In genomic region chr3:132064920-132065319, GRCm38 (mm10) we compare ENCODE assay signal across 27 mouse cellular contexts.
"Had no signal": no experiment of that assay in that cellular context is flagged by ENCODE, and none has a peak within 500 bp of the region (broad histone marks: within the 10 kb centered on the region; RNA-seq: fewer than 3 reads in every experiment).

No protein-coding gene starts in this region.

- DNase-seq: gastrocnemius, postnatal 14 days; gastrocnemius, postnatal 36 days; heart, adult 18-20 months; heart, postnatal 10 days; heart, postnatal 4 days; kidney, adult 11 months; kidney, adult 2 months; kidney, adult 9 months; kidney, postnatal 14 days; kidney, postnatal 36 days; layer of hippocampus, adult 9-11 months; liver; liver, embryonic 13.5 days had no signal

- H3K27ac ChIP-seq: heart, embryonic 10.5 days; hindbrain, embryonic 10.5 days; hindbrain, embryonic 12.5 days; hindbrain, embryonic 14.5 days; kidney, embryonic 15.5 days; kidney, postnatal 0 days; left cerebral cortex, adult 2 months; limb, embryonic 10.5 days; limb, embryonic 12.5 days; liver, embryonic 13.5 days had no signal

- H3K9ac ChIP-seq: heart, embryonic 12.5 days; hindbrain, embryonic 12.5 days; hindbrain, embryonic 14.5 days; kidney, embryonic 15.5 days; limb, embryonic 12.5 days; liver, embryonic 13.5 days had no signal

- H3K9me3 ChIP-seq: heart, embryonic 10.5 days; heart, embryonic 12.5 days; hindbrain, embryonic 10.5 days; hindbrain, embryonic 12.5 days; kidney, embryonic 15.5 days; limb, embryonic 10.5 days; limb, embryonic 12.5 days; liver, embryonic 13.5 days had no signal

- H3K4me3 ChIP-seq: heart, embryonic 10.5 days; heart, embryonic 12.5 days; hindbrain, embryonic 10.5 days; hindbrain, embryonic 12.5 days; kidney, embryonic 15.5 days; left cerebral cortex, adult 2 months; limb, embryonic 10.5 days; limb, embryonic 12.5 days; liver, embryonic 13.5 days had no signal

- H3K36me3 ChIP-seq: heart, embryonic 10.5 days; heart, embryonic 12.5 days; hindbrain, embryonic 10.5 days; hindbrain, embryonic 12.5 days; kidney, embryonic 15.5 days; limb, embryonic 10.5 days; limb, embryonic 12.5 days; liver, embryonic 13.5 days had no signal

- H3K27me3 ChIP-seq: heart, embryonic 12.5 days; hindbrain, embryonic 12.5 days; kidney, embryonic 15.5 days; limb, embryonic 12.5 days; liver, embryonic 13.5 days had no signal

- ATAC-seq: hindbrain, embryonic 16.5 days; inflammation-experienced regulatory T-cells, adult 6 months; intestine, embryonic 16.5 days had no signal

- H3K4me2 ChIP-seq: heart, embryonic 12.5 days; hindbrain, embryonic 12.5 days; hindbrain, embryonic 14.5 days; kidney, embryonic 15.5 days; limb, embryonic 12.5 days; liver, embryonic 11.5 days; liver, embryonic 13.5 days had no signal

- H3K4me1 ChIP-seq: heart, embryonic 12.5 days; hindbrain, embryonic 10.5 days; hindbrain, embryonic 12.5 days; limb, embryonic 10.5 days; limb, embryonic 12.5 days; liver, embryonic 13.5 days had no signal
